Mouse (Mus musculus): ENCODE measurements at regions not wholly inside any gene's neighbourhood (a gene's known extent, or its start where the extent isn't known, plus 50 kb on each side); places are given as distances from the start of the nearest gene placed in this dataset.

GRCm38 (mm10) chr17:84030699-84031098 is 157.0 kb downstream of the Zfp36l2 start:
- no peak for DNase-seq (ENCODE audit: extremely low read depth, low read depth)

GRCm38 (mm10) chr17:84028157-84028970 is 159.4 kb downstream of the Zfp36l2 start:
- peak; percentile 33 for DNase-seq (ENCODE audit: extremely low read depth, low read depth)

- no peak for DNase-seq (ENCODE audit: extremely low read depth, low read depth)
These were observed 160.5 kb downstream of the Zfp36l2 start for GRCm38 (mm10) chr17:84027275-84027674.

DNA sequence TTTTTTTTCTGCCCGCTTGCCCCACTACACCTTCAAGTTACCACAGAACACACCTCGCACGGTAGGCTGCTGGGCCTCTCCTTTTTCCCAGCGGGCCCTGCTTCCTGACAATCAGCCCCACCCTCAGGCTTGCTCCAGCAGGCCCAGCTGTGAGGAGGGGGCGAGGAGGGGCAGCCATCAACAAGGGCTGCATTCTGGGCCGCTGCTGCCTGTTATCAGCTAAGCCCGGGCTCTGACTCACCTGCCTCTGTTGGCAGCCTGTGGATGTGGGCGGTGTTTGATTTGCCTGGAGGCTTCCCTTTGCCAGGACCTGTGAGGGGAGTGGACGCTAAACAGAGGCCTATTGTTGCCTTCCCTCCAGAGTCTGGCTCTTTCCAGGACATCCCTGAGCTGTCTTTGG is 161.6 kb downstream of the Zfp36l2 start:
- no peak for DNase-seq (ENCODE audit: extremely low read depth, low read depth)

GRCm38 (mm10) chr17:84022358-84022757 is 165.4 kb downstream of the Zfp36l2 start:
- no peak for DNase-seq (ENCODE audit: extremely low read depth, low read depth)

GRCm38 (mm10) chr17:84018817-84019216 is 168.9 kb downstream of the Zfp36l2 start:
- DNase-seq (ENCODE audit: extremely low read depth, low read depth), result no peak

DNA sequence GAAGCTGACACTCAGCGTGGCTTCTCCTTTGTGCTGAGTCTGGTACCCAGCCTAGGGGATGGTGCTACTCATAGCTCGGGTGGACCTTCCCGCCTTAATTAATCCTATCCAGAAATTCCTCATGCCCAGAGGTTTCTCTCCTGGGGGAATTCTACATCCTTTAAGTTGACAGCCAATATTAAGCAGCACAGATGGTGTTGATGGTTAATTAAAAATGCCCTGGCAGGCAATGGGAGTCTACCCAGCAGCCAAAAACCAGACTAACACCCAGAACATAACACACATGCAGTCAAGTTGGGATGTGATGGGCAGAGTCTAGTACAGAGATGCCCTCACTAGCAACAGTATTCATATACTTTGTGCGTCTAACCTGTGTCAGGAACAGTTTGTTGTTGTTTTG is 169.9 kb downstream of the Zfp36l2 start:
- DNase-seq (ENCODE audit: extremely low read depth, low read depth), result no peak

DNA sequence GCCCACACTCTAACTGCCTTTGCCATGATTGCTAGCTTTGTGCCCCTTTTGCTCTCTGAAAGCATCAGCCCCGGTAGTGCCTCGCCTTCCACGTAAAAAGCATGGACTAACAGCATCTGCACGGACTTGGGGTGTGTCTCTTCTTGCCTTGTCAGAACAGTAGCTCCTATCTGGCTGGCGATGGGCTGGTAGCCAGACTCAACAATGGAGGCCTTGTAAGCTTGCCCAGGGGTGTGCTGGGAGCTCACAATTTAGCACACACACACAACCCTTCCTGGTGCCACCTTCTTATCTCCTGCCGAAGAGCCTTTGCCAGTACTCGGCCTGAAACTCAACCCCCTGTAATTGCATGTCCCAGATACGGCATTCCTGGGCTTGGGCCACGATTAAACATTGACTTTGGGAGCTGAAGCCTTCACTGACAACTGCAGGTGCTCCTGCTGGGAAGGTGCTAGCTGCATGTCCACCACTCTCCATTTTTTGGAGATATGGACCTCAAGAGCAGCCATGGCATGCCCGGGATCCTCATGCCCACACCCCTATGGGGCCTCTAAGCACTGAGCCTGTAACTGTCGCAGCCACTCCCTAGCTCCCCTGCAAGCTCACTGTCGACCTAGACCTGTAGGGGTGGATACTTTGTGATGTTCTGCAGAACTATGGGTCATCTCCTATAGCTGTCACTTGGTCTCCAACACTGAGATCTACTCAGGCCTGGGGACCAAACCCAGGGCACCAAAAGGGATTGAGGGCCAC is 166.7 kb upstream of the Haao start:
- no peak for DNase-seq (ENCODE audit: extremely low read depth, low read depth)

DNA sequence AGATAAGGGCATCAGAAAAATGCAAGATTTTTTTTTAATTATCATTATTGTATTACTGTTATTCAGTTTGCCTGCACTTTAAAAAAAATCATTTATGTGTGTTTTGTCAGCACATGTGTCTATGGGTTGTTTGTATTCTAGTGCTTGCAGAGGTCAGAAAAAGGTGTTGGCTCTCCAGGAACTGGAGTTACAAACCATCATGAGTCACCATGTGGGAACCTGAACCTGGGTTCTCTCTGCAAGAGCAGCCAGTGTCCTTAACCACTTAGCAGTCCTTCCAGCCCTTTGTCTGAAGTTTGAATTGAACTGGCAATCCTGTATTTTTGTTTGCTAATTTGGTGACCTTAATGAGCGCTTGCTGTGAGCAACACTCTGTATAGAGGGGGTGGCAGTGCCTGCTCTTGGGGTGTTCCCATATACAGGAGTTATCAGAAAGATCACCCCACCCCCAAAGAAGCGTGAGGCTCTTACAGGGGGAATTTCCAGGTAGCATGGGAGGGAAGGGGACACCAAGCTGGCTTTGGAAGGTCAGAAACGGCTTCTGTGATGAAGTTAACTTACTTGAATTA is 162.8 kb upstream of the Haao start:
- no peak for DNase-seq (ENCODE audit: extremely low read depth, low read depth)

DNA sequence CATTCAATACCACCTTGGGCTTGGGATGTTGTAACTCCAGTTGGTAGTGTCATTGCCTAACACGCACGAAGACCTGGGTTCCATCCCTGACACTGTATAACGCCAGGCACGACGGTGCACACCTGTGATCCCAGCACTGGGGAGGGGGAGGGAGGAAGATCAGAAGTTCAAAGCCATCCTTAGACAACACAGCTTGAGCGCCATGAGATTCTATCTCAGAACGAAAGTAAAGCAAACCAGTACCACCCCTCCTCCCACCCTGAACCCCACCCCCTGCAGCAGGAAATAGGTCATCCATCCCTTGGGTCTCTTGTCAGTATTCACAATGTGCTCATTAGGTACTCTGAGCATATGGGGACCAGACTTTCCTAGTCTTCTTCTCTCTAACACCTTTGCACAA is 162.2 kb upstream of the Haao start:
- DNase-seq (ENCODE audit: extremely low read depth, low read depth), result no peak

DNA sequence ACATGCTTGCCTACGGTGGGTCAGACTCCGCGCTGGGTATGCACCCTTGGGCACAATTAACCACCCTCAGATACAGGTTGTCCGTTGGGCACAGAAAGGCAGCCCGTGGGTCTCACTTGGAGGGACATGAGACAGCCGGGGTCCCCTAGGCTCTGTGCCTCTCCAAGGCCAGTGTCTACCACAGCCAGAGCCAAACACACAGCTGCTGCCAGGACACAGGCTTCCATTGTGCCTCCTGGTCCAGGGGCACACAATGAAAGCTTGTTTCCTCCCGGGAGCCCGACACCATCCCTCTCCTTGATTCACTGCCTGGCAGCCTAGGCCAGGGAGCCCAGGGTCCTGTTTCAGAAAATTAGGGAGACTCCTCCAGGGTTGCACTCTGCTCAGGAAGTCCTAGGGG is 161.4 kb upstream of the Haao start:
- no peak for DNase-seq (ENCODE audit: extremely low read depth, low read depth)

GRCm38 (mm10) chr17:84008682-84009052 is 160.9 kb upstream of the Haao start:
- DNase-seq (ENCODE audit: extremely low read depth, low read depth), result no peak

- DNase-seq (ENCODE audit: extremely low read depth, low read depth), result no peak
These were observed 160.4 kb upstream of the Haao start for GRCm38 (mm10) chr17:84008035-84008681.

GRCm38 (mm10) chr17:84006748-84007147 is 159.0 kb upstream of the Haao start:
- DNase-seq (ENCODE audit: extremely low read depth, low read depth), result peak; percentile 23

DNA sequence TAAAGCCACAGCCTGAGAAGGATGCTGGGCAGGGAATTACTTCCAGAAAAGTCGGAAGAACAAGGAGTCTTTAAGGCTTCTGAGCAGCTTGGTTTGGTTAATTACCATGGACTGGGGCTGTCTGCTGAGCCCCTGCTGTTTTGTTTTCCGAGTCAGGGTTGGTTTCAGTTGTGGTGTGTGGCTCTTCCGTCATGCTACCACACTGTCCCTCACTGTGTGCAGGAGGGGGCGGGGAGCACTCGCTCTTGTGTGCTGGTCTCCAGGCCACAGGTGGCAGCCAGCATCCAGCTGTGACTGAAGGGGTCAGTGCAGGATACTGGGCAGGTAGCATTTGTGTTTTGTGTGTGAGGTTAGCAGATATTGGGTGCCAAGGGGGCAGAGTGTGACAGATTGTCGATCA is 156.5 kb upstream of the Haao start:
- no peak for DNase-seq (ENCODE audit: extremely low read depth, low read depth)

DNA sequence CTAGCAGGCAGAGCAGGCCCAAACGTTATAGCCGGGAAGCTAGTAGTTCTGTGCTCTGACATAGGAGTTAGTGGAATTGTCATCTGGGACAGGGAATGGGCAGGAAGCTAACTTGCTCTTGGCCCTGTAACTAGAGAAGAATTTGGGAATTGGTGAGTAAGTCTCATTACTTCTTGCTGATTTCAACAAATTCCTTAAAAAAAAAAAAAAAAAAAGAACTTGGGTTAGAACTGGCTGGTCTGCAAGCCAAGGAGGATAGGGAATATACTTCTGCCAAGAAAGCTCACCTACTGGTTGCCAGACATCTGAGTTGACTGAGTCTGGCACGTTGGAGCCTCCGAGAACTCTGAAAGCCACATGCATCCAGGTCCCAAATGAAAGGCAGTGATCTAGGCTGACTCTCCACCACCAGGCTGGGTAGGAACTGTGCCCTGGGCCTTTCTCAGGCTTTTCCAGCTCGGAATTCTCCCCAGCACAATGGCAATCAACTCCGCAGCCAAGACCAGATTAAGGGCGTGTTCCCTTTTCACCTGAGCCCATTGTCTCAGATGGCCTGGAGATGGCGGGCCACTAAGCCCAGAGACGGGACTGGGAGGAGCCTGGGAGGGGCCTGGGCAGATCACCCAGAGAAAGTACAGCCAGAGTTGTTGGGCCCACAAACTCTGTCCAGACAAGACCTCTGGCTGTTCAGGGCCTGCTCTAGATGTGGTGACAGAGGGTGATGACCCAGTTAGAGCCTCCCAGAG is 155.9 kb upstream of the Haao start:
- no peak for DNase-seq (ENCODE audit: extremely low read depth, low read depth)

- DNase-seq (ENCODE audit: extremely low read depth, low read depth), result no peak
These were observed 155.2 kb upstream of the Haao start for GRCm38 (mm10) chr17:84002939-84003338.

- DNase-seq (ENCODE audit: extremely low read depth, low read depth), result no peak
These were observed 154.6 kb upstream of the Haao start for GRCm38 (mm10) chr17:84002327-84002726.

DNA sequence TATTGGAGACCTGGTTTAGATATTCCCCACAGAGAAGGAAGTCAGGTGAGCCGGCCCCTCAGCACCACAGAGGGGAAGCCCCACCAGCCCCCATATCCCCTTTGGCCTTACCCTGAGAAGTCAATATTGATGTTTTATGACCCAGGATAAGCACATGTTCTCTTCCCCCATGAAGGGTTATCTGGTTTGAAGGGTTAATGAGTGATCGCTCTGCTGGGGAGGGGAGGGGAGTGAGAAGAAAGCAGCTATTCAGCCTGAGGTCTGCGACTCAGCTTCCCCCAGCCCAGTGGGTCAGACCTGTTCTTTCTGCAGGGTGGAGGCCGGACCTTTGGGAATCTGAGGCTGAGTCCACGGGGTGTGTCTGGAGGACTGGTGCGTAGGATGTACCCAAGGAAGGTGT is 152.4 kb upstream of the Haao start:
- DNase-seq (ENCODE audit: extremely low read depth, low read depth), result no peak

DNA sequence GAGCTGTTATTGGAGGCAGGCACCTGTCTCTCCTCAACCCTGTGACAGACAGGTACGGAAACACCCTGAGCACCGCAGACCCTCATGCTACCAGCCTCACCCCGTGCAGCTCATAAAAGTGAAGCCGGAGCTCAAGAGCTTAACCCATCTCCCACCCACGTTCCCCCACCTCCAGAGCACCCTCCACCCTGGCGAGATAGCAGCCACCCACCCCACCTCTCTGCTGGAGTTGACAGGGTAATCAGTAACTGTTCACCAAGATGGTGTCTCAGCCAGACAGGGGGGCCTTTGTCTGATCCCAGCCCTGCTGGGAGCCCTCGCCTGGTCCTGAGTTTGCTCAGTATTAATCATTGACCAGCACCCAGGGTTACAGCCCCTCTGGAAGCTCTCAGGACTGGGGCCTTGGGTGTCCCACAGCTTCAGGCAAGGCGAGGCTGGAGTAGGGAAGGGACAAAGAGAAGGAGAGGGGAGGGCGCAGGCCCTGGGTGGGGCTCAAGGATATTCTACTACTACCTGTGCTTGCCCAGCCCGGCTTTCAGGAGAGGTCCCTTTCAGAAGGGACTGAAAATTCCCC is 151.3 kb upstream of the Haao start:
- no peak for DNase-seq (ENCODE audit: extremely low read depth, low read depth)

GRCm38 (mm10) chr17:83998341-83998740 is 150.6 kb upstream of the Haao start:
- DNase-seq (ENCODE audit: extremely low read depth, low read depth), result no peak

Measured in MEL-GATA-1-ER (cell line).